Mouse (Mus musculus) erythroblast, embryonic 14.5 days (primary cell): ENCODE measurements at regions not wholly inside any gene's neighbourhood (a gene's known extent, or its start where the extent isn't known, plus 50 kb on each side); places are given as distances from the start of the nearest gene placed in this dataset.

Experiments used
- H3K27me3 ChIP-seq: 2 replicates; pipeline ENCODE4 v1.6.1; 2012; ENCODE audit warnings: inconsistent platforms; ENCODE audit not compliant: control insufficient read depth
- H3K36me3 ChIP-seq: 2 replicates; pipeline ENCODE4 v1.6.1; 2012; ENCODE audit warnings: mild to moderate bottlenecking, inconsistent platforms; ENCODE audit not compliant: control insufficient read depth
- H3K4me1 ChIP-seq: 2 replicates; pipeline ENCODE4 v1.6.1; 2012; ENCODE audit warnings: inconsistent platforms; ENCODE audit not compliant: control insufficient read depth
- H3K4me3 ChIP-seq: replicated peaks from 2 replicates; pipeline ENCODE3; 2012; ENCODE audit warnings: moderate library complexity, mild to moderate bottlenecking, inconsistent platforms
- H3K9me3 ChIP-seq: 2 replicates; pipeline ENCODE4 v1.6.1; 2012; ENCODE audit warnings: low read length, inconsistent platforms, mixed read lengths; ENCODE audit not compliant: control insufficient read depth
- GATA1 ChIP-seq: IDR thresholded peaks from 2 replicates; pipeline ENCODE4 v1.6.1; 2012; ENCODE audit warnings: low read length, inconsistent platforms, mixed read lengths
- TAL1 ChIP-seq: IDR thresholded peaks from 3 replicates; pipeline ENCODE4 v1.6.1; 2012; ENCODE audit warnings: low read length, inconsistent platforms, mixed read lengths

DNA sequence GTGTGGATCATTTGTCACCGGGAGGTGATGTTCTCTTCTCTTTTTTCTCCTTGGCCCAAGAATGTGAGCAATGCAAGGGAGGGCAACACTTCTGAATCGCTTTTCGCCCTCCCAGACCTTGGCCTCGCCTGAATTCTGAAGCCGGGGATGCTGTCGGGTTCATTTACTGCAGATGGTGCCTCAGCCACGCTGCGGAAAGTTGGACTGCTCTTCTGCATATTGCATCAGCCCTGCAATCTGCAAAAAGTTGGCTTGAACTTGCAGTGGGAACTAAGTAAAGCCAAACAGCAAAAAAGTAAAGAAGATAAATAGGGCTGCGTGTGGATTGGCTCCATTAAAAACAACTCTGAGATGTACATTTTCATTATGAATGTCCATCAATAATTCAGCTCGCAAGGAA is 55.9 kb upstream of the Dok5 start:
- Histone ChIP-seq H3K27me3 (no peaks in the 10 kb centered on the region), H3K4me1 (no peaks in the 10 kb centered on the region), H3K9me3 (peaks cover 81% of the 10 kb centered on the region), H3K36me3 (no peaks in the 10 kb centered on the region), H3K4me3 (no peak overlapping the region)
- TF ChIP-seq GATA1 (no peak), TAL1 (no peak)

DNA sequence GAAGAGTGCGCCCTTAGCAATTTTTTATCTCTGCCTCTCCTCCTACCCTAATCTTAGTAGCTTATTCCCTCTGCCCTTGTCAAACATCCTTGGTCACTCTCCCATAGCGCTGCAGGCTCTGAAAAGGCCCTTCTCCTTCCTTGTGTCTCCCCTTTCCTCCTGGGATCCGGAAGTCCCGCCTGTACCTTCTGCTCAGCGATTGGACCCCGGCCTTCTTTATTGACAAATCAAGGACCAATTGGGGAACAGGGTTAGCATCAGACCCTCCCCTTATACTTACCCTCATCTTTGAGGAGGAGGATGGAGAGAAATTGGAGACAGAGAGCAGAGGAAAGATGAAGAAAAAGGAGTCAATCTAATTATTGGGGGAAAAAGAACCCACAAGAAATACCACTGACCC is 57.9 kb upstream of the Dok5 start:
- TF ChIP-seq GATA1 (no peak), TAL1 (no peak)
- Histone ChIP-seq H3K4me1 (no peaks in the 10 kb centered on the region), H3K36me3 (no peaks in the 10 kb centered on the region), H3K4me3 (no peak overlapping the region), H3K9me3 (peaks cover 85% of the 10 kb centered on the region), H3K27me3 (no peaks in the 10 kb centered on the region)

DNA sequence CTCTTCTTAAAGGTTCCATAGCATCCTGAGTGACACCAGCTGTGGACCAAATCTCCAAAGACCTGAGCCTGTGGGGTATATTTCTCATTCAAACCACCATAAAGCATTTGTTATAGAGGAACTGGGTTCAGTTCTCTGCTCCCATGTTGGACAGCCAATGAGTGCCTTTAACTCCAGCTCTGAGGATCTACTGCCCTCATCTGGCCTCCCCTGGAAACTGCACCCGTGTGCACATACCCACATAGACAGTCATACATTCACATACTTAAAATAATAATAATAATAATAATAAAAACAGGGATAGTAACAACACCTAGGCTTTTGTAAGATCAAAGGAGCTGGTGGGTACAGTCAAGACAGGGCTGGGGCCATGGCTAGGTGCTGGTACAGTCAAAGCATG is 58.8 kb upstream of the Dok5 start:
- TF ChIP-seq GATA1 (no peak), TAL1 (no peak)
- Histone ChIP-seq H3K36me3 (no peaks in the 10 kb centered on the region), H3K4me3 (no peak overlapping the region), H3K9me3 (peaks cover 86% of the 10 kb centered on the region), H3K4me1 (no peaks in the 10 kb centered on the region), H3K27me3 (no peaks in the 10 kb centered on the region)

DNA sequence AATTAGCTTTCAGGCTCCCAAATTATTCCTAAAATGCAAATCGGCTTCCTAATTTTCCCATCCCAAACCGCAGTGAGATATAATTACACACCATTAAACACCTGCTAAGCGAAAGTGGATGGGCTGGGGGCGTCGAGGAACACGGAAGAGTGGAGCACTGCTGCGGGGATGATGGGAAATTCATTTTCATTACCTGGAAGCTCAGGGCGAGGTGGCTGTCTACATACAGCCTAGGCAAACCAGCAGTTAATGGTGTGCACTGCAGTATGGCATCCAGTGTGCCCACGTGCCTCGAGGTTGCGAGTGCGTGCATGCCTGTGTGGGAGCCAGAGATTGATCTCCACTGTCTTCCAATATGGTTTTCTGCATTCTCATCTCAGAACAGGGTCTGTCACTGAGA is 62.6 kb upstream of the Dok5 start:
- H3K9me3 ChIP-seq, result peaks cover 83% of the 10 kb centered on the region
- no peaks in the 10 kb centered on the region for H3K36me3 ChIP-seq
- TF ChIP-seq GATA1 (no peak), TAL1 (no peak)
- no peak overlapping the region for H3K4me3 ChIP-seq
- H3K27me3 ChIP-seq, result no peaks in the 10 kb centered on the region
- no peaks in the 10 kb centered on the region for H3K4me1 ChIP-seq

DNA sequence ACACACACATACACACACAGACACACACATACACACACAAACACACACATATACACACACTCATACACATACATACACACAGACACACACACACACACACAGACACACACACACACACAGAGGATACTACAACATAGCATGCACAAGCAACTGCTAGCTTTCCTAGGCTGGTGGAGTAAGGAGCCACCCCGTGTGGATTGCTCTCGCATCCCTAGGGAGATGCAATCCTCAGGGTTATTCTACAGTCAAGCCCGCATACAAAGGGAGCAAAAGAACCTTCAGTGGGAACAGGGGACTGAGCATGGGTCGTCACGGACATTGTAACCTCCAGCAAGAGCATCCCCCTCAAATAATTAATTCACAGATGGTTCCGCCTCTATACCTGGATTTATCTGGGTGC is 63.1 kb upstream of the Dok5 start:
- TF ChIP-seq GATA1, result no peak
- Histone ChIP-seq H3K4me3 (no peak overlapping the region), H3K4me1 (no peaks in the 10 kb centered on the region), H3K36me3 (no peaks in the 10 kb centered on the region), H3K9me3 (peaks cover 83% of the 10 kb centered on the region), H3K27me3 (no peaks in the 10 kb centered on the region)

DNA sequence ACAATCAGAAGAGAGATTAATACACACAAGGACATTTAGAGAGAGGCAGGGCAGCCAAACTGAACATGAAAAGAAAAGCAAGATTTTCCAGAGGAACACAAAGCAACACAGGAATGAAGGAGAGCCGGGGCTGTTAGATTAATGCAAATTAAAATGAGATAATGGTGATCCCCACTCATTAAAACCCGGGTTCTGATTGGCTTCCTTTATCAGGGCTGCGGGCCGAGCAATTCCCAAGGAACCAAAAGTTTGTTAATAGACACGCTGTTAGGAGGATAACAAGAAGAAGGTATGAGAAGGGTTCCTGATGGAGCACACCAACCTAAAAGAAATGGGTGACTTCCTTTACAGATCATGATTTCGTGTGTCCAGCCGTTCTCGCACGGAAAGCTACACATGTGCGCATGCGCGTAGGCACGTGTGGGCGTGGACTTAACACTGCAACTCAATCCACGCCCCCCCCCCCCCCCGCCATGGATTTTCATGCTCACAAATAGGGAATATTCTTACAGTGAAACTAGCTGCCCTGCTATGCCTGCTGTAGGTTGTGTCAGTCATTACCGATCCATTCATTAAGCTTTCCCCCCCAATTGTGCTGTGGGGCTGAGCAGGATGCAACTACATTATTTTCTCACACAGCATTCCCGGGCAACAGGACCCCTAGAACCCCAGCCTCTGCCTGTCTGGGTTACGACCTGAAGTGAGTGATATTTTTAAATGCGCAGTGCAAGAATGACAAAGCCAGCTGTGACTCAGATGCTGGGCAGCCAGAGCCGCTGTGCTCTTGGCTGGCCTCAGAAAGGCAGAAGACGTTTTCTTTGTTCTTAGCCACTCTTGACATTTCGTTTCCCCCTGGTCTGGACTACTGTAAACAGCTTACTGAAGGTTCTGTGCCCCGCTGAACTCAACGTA is 60.5 kb upstream of the 4930470P17Rik start:
- Histone ChIP-seq H3K9me3 (peaks cover 73% of the 10 kb centered on the region), H3K4me3 (no peak overlapping the region)
- TF ChIP-seq TAL1 (no peak), GATA1 (no peak)

DNA sequence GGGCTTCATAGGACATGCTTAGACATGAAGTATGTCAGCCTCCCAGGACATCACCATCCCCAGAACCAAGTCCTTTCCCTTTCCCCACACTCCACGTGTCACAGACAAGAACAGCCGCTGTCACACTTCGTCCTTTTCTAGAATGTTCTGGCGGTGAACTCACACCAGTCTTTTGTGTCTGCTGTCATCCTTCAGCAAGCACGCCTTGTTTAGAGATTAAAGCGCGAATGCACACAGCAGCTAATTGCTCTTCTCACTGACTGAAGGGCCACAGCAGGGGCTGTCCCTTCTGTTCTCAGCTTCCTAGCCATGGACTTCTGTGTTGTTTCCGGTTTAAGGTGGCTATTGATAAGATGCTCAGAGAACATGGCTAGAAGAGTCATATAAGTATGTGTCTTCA is 57.5 kb upstream of the 4930470P17Rik start:
- no peaks in the 10 kb centered on the region for H3K27me3 ChIP-seq
- no peak for TF ChIP-seq TAL1
- no peak for TF ChIP-seq GATA1
- H3K36me3 ChIP-seq, result no peaks in the 10 kb centered on the region
- no peak overlapping the region for H3K4me3 ChIP-seq
- peaks cover 78% of the 10 kb centered on the region for H3K9me3 ChIP-seq
- no peaks in the 10 kb centered on the region for H3K4me1 ChIP-seq

More for the DNA sequence above, 60.5 kb upstream of the 4930470P17Rik start:
- Histone ChIP-seq H3K27me3 (no peaks in the 10 kb centered on the region), H3K36me3 (no peaks in the 10 kb centered on the region), H3K4me1 (no peaks in the 10 kb centered on the region)

DNA sequence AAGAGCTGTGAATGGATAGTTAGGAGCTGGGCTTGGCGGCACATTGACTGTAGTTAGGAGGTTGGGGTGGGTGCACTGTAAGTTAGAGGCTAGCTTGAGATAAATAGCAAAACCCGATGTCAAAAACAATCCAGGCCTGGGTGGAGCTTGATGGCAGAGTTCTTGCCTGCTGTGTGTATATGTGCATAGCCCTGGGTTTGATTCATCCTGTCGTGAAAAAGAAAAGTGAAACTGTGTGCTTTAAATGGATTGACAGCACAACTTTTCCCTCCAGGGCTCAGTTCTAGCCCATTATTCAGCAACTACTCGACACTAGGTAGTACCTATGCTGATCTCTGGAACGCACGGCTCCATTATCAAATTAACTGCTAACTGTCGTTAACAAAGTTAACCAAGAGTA is 56.7 kb upstream of the 4930470P17Rik start:
- H3K27me3 ChIP-seq, result no peaks in the 10 kb centered on the region
- peaks cover 75% of the 10 kb centered on the region for H3K9me3 ChIP-seq
- TF ChIP-seq TAL1, result no peak
- no peak for TF ChIP-seq GATA1

DNA sequence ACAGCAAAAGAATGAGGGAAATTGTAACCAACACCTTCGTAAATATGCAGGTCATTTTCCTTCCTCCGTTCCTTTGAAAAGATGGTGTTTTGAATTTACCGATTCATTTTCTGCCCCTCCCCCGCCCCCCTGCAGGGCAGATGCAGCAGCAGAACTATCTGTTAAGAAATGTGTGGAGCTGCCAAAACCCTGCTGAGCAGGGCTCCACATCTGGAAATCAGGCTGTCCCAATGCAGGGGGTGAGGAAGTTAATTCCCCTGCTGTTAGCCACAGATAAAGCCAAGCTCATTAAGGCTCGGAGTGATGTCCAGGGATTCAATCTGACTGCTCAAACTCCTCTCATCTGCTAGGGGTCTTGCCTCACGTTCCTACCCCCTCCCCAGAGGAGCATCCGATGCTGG is 56.0 kb upstream of the 4930470P17Rik start:
- no peaks in the 10 kb centered on the region for H3K4me1 ChIP-seq
- peaks cover 70% of the 10 kb centered on the region for H3K9me3 ChIP-seq
- H3K4me3 ChIP-seq, result no peak overlapping the region
- no peaks in the 10 kb centered on the region for H3K36me3 ChIP-seq
- TF ChIP-seq GATA1 (no peak), TAL1 (no peak)
- no peaks in the 10 kb centered on the region for H3K27me3 ChIP-seq

More for the DNA sequence above, 56.7 kb upstream of the 4930470P17Rik start:
- Histone ChIP-seq H3K4me1 (no peaks in the 10 kb centered on the region), H3K36me3 (no peaks in the 10 kb centered on the region), H3K4me3 (no peak overlapping the region)
